Mouse (Mus musculus): ENCODE data around the gene Ntf3. TPM values are rescaled to one million over a fixed set of nuclear protein-coding genes. Genes with fewer than 3 reads are reported as not detected.

The Ntf3 gene
- polyA plus RNA-seq, 1 experiment from 2014 or later, result 12.8 TPM

- WGBS, result 69% methylated on average over 2 of the region's 2 CpGs
- no peak overlapping the region for H3K4me3 ChIP-seq
- DNase-seq (ENCODE audit: low spot score), result no peak
- no peaks in the 10 kb centered on the region for H3K36me3 ChIP-seq
- H3K9me3 ChIP-seq, result no peaks in the 10 kb centered on the region
- no peak overlapping the region for H3K27ac ChIP-seq
- peaks cover 15% of the 10 kb centered on the region; the same call in 1 of the 2 replicates for H3K4me1 ChIP-seq
- H3K27me3 ChIP-seq (ENCODE audit: insufficient read depth, poor library complexity, severe bottlenecking), result no peaks in the 10 kb centered on the region
These were observed 13.6 kb downstream of the Ntf3 start for GRCm38 (mm10) chr6:126153154-126153553.

- H3K4me1 ChIP-seq, result peaks cover 47% of the 10 kb centered on the region
- H3K27me3 ChIP-seq (ENCODE audit: insufficient read depth, poor library complexity, severe bottlenecking), result no peaks in the 10 kb centered on the region
- no peaks in the 10 kb centered on the region for H3K9me3 ChIP-seq
- no peaks in the 10 kb centered on the region for H3K36me3 ChIP-seq
- DNase-seq (ENCODE audit: low spot score), result no peak
- WGBS, result 62% methylated on average over 5 of the region's 5 CpGs
- H3K4me3 ChIP-seq, result no peak overlapping the region
- H3K27ac ChIP-seq, result 0 out of 2 replicates have a peak overlapping the region, but pooled peaks have one; percentile 62
These were observed 23.1 kb downstream of the Ntf3 start for GRCm38 (mm10) chr6:126143659-126144058.

GRCm38 (mm10) chr6:126142741-126143140 is 24.0 kb downstream of the Ntf3 start:
- Histone ChIP-seq H3K36me3 (no peaks in the 10 kb centered on the region), H3K4me3 (no peak overlapping the region), H3K4me1 (peaks cover 47% of the 10 kb centered on the region), H3K9me3 (no peaks in the 10 kb centered on the region), H3K27me3 (ENCODE audit: insufficient read depth, poor library complexity, severe bottlenecking) (no peaks in the 10 kb centered on the region), H3K27ac (peak overlapping the region; percentile 62)
- DNase-seq (ENCODE audit: low spot score), result no peak
- 45% methylated on average over 3 of the region's 3 CpGs for WGBS

- Histone ChIP-seq H3K27me3 (ENCODE audit: insufficient read depth, poor library complexity, severe bottlenecking) (no peaks in the 10 kb centered on the region), H3K4me3 (peak overlapping the region; percentile 17; the same call in 1 of the 2 replicates), H3K9me3 (no peaks in the 10 kb centered on the region), H3K4me1 (peaks cover 47% of the 10 kb centered on the region), H3K27ac (peak overlapping the region; percentile 80), H3K36me3 (peaks cover 2% of the 10 kb centered on the region; the same call in 1 of the 2 replicates)
- 37% methylated on average over 8 of the region's 8 CpGs for WGBS
- no peak for DNase-seq (ENCODE audit: low spot score)
These were observed 24.6 kb downstream of the Ntf3 start for GRCm38 (mm10) chr6:126142021-126142554.

GRCm38 (mm10) chr6:126141472-126141871 is 25.2 kb downstream of the Ntf3 start:
- Histone ChIP-seq H3K36me3 (peaks cover 2% of the 10 kb centered on the region; the same call in 1 of the 2 replicates), H3K27me3 (ENCODE audit: insufficient read depth, poor library complexity, severe bottlenecking) (no peaks in the 10 kb centered on the region), H3K9me3 (no peaks in the 10 kb centered on the region), H3K4me1 (peaks cover 47% of the 10 kb centered on the region), H3K27ac (peak overlapping the region; percentile 80), H3K4me3 (peak overlapping the region; percentile 17; the same call in 1 of the 2 replicates)
- no peak for DNase-seq (ENCODE audit: low spot score)
- WGBS, result 31% methylated on average over 13 of the region's 13 CpGs

- WGBS, result 32% methylated on average over 6 of the region's 6 CpGs
These were observed 25.7 kb downstream of the Ntf3 start for GRCm38 (mm10) chr6:126140961-126141360.

GRCm38 (mm10) chr6:126140416-126140815 is 26.3 kb downstream of the Ntf3 start:
- H3K4me1 ChIP-seq, result peaks cover 47% of the 10 kb centered on the region
- no peaks in the 10 kb centered on the region for H3K9me3 ChIP-seq
- no peak for DNase-seq (ENCODE audit: low spot score)
- H3K4me3 ChIP-seq, result no peak overlapping the region
- H3K27ac ChIP-seq, result peak overlapping the region; percentile 33; the same call in 1 of the 2 replicates
- H3K27me3 ChIP-seq (ENCODE audit: insufficient read depth, poor library complexity, severe bottlenecking), result no peaks in the 10 kb centered on the region
- peaks cover 2% of the 10 kb centered on the region; the same call in 1 of the 2 replicates for H3K36me3 ChIP-seq
- 31% methylated on average over 2 of the region's 2 CpGs for WGBS

More at GRCm38 (mm10) chr6:126140961-126141360, 25.7 kb downstream of the Ntf3 start:
- Histone ChIP-seq H3K9me3 (no peaks in the 10 kb centered on the region), H3K36me3 (peaks cover 2% of the 10 kb centered on the region; the same call in 1 of the 2 replicates), H3K27me3 (ENCODE audit: insufficient read depth, poor library complexity, severe bottlenecking) (no peaks in the 10 kb centered on the region), H3K27ac (peak overlapping the region; percentile 80), H3K4me3 (peak overlapping the region; percentile 17; the same call in 1 of the 2 replicates), H3K4me1 (peaks cover 47% of the 10 kb centered on the region)
- no peak for DNase-seq (ENCODE audit: low spot score)

GRCm38 (mm10) chr6:126134155-126134906 is 32.4 kb downstream of the Ntf3 start:
- Histone ChIP-seq H3K9me3 (no peaks in the 10 kb centered on the region), H3K4me1 (peaks cover 6% of the 10 kb centered on the region), H3K27me3 (ENCODE audit: insufficient read depth, poor library complexity, severe bottlenecking) (no peaks in the 10 kb centered on the region), H3K4me3 (no peak overlapping the region), H3K36me3 (peaks cover 2% of the 10 kb centered on the region; the same call in 1 of the 2 replicates), H3K27ac (no peak overlapping the region)
- WGBS, result 71% methylated on average over 19 of the region's 19 CpGs
- no peak for DNase-seq (ENCODE audit: low spot score)

- Histone ChIP-seq H3K9me3 (no peaks in the 10 kb centered on the region), H3K4me3 (no peak overlapping the region), H3K36me3 (no peaks in the 10 kb centered on the region), H3K27ac (no peak overlapping the region), H3K4me1 (peaks cover 32% of the 10 kb centered on the region), H3K27me3 (ENCODE audit: insufficient read depth, poor library complexity, severe bottlenecking) (no peaks in the 10 kb centered on the region)
- DNase-seq (ENCODE audit: low spot score), result no peak
- 53% methylated on average over 7 of the region's 7 CpGs for WGBS
These were observed 38.5 kb downstream of the Ntf3 start for GRCm38 (mm10) chr6:126128238-126128637.

GRCm38 (mm10) chr6:126118247-126118646 is 48.5 kb downstream of the Ntf3 start:
- H3K27me3 ChIP-seq (ENCODE audit: insufficient read depth, poor library complexity, severe bottlenecking), result no peaks in the 10 kb centered on the region
- WGBS, result 61% methylated on average over 1 of the region's 1 CpGs
- no peak overlapping the region for H3K4me3 ChIP-seq
- H3K4me1 ChIP-seq, result peaks cover 18% of the 10 kb centered on the region
- no peaks in the 10 kb centered on the region for H3K36me3 ChIP-seq
- H3K9me3 ChIP-seq, result no peaks in the 10 kb centered on the region
- no peak for DNase-seq (ENCODE audit: low spot score)
- no peak overlapping the region for H3K27ac ChIP-seq

- H3K4me3 ChIP-seq, result no peak overlapping the region
- H3K27ac ChIP-seq, result no peak overlapping the region
- no peaks in the 10 kb centered on the region for H3K36me3 ChIP-seq
- no peaks in the 10 kb centered on the region for H3K27me3 ChIP-seq (ENCODE audit: insufficient read depth, poor library complexity, severe bottlenecking)
- H3K9me3 ChIP-seq, result no peaks in the 10 kb centered on the region
- peaks cover 18% of the 10 kb centered on the region for H3K4me1 ChIP-seq
- WGBS, result 86% methylated on average over 8 of the region's 8 CpGs
- DNase-seq (ENCODE audit: low spot score), result no peak
These were observed 49.5 kb downstream of the Ntf3 start for GRCm38 (mm10) chr6:126117191-126117590.

GRCm38 (mm10) chr6:126114934-126115633 is 51.6 kb downstream of the Ntf3 start:
- WGBS, result 59% methylated on average over 10 of the region's 10 CpGs
- peaks cover 21% of the 10 kb centered on the region for H3K4me1 ChIP-seq
- DNase-seq (ENCODE audit: low spot score), result no peak
- no peaks in the 10 kb centered on the region for H3K36me3 ChIP-seq
- peak overlapping the region; percentile 73 for H3K27ac ChIP-seq
- H3K27me3 ChIP-seq (ENCODE audit: insufficient read depth, poor library complexity, severe bottlenecking), result no peaks in the 10 kb centered on the region
- no peaks in the 10 kb centered on the region for H3K9me3 ChIP-seq
- no peak overlapping the region for H3K4me3 ChIP-seq
